Mouse (Mus musculus): ENCODE data around the gene Olfr770. TPM values are rescaled to one million over a fixed set of nuclear protein-coding genes. Genes with fewer than 3 reads are reported as not detected.

Gene Olfr770
- polyA plus RNA-seq, 1 experiment from 2014 or later: not detected

Other genes starting within 250 kb of the Olfr770 start
- gene Gdf11, start 247.3 kb downstream of the Olfr770 start, polyA plus RNA-seq (2015; fragmentation: Nextera tagmentation; extraction: Ambion mirVana): 1.7 and 2.0 TPM in 2 replicates
- gene Cd63, start 238.0 kb downstream of the Olfr770 start, polyA plus RNA-seq (2015; fragmentation: Nextera tagmentation; extraction: Ambion mirVana): 402 and 430 TPM in 2 replicates
- gene Rdh5, start 216.1 kb downstream of the Olfr770 start, polyA plus RNA-seq (2015; fragmentation: Nextera tagmentation; extraction: Ambion mirVana): 13.0 and 14.6 TPM in 2 replicates
- 224 and 225 TPM in 2 replicates for gene Bloc1s1, start 215.0 kb downstream of the Olfr770 start, polyA plus RNA-seq (2015; fragmentation: Nextera tagmentation; extraction: Ambion mirVana)
- 10.3 and 11.9 TPM in 2 replicates for gene Itga7, start 205.2 kb downstream of the Olfr770 start, polyA plus RNA-seq (2015; fragmentation: Nextera tagmentation; extraction: Ambion mirVana)
- gene Mettl7b, start 178.0 kb downstream of the Olfr770 start, polyA plus RNA-seq (2015; fragmentation: Nextera tagmentation; extraction: Ambion mirVana): 0.67 TPM in 1 of 2 replicates, not detected in the other
- gene Olfr9, start 149.6 kb downstream of the Olfr770 start, polyA plus RNA-seq (2015; fragmentation: Nextera tagmentation; extraction: Ambion mirVana): not detected in 2 replicates
- not detected in 2 replicates for gene Olfr763, start 128.2 kb downstream of the Olfr770 start, polyA plus RNA-seq (2015; fragmentation: Nextera tagmentation; extraction: Ambion mirVana)
- gene Olfr764-ps1, start 99.1 kb downstream of the Olfr770 start, polyA plus RNA-seq (2015; fragmentation: Nextera tagmentation; extraction: Ambion mirVana): not detected in 2 replicates
- not detected in 2 replicates for gene Olfr765, start 89.0 kb downstream of the Olfr770 start, polyA plus RNA-seq (2015; fragmentation: Nextera tagmentation; extraction: Ambion mirVana)
- gene Olfr766-ps1, start 70.0 kb downstream of the Olfr770 start, polyA plus RNA-seq (2015; fragmentation: Nextera tagmentation; extraction: Ambion mirVana): not detected in 2 replicates
- gene Olfr767, start 56.1 kb downstream of the Olfr770 start, polyA plus RNA-seq (2015; fragmentation: Nextera tagmentation; extraction: Ambion mirVana): not detected in 2 replicates
- gene Olfr768, start 39.6 kb downstream of the Olfr770 start, polyA plus RNA-seq (2015; fragmentation: Nextera tagmentation; extraction: Ambion mirVana): not detected in 2 replicates
- gene Olfr769, start 21.1 kb downstream of the Olfr770 start, polyA plus RNA-seq (2015; fragmentation: Nextera tagmentation; extraction: Ambion mirVana): not detected in 2 replicates
- gene Olfr771, start 25.8 kb upstream of the Olfr770 start, polyA plus RNA-seq (2015; fragmentation: Nextera tagmentation; extraction: Ambion mirVana): not detected in 2 replicates
- gene Olfr772, start 38.9 kb upstream of the Olfr770 start, polyA plus RNA-seq (2015; fragmentation: Nextera tagmentation; extraction: Ambion mirVana): not detected in 2 replicates
- not detected in 2 replicates for gene Olfr773, start 48.4 kb upstream of the Olfr770 start, polyA plus RNA-seq (2015; fragmentation: Nextera tagmentation; extraction: Ambion mirVana)
- not detected in 2 replicates for gene Olfr774, start 97.2 kb upstream of the Olfr770 start, polyA plus RNA-seq (2015; fragmentation: Nextera tagmentation; extraction: Ambion mirVana)
- gene Olfr775, start 109.4 kb upstream of the Olfr770 start, polyA plus RNA-seq (2015; fragmentation: Nextera tagmentation; extraction: Ambion mirVana): not detected in 2 replicates
- gene Olfr776, start 120.1 kb upstream of the Olfr770 start, polyA plus RNA-seq (2015; fragmentation: Nextera tagmentation; extraction: Ambion mirVana): not detected in 2 replicates
- not detected in 2 replicates for gene Olfr777, start 132.5 kb upstream of the Olfr770 start, polyA plus RNA-seq (2015; fragmentation: Nextera tagmentation; extraction: Ambion mirVana)
- gene Olfr780, start 179.1 kb upstream of the Olfr770 start, polyA plus RNA-seq (2015; fragmentation: Nextera tagmentation; extraction: Ambion mirVana): not detected in 2 replicates
- not detected in 2 replicates for gene Olfr781, start 189.9 kb upstream of the Olfr770 start, polyA plus RNA-seq (2015; fragmentation: Nextera tagmentation; extraction: Ambion mirVana)
- gene Olfr782, start 209.9 kb upstream of the Olfr770 start, polyA plus RNA-seq (2015; fragmentation: Nextera tagmentation; extraction: Ambion mirVana): not detected in 2 replicates
- gene Olfr784, start 245.1 kb upstream of the Olfr770 start, polyA plus RNA-seq (2015; fragmentation: Nextera tagmentation; extraction: Ambion mirVana): 0.05 TPM in 1 of 2 replicates, not detected in the other